Mouse (Mus musculus) cerebellum, adult 11-12 months (tissue): ENCODE data around the gene Mllt1.

ENCODE experiments used
- DNase-seq: peaks from one replicate; pipeline ENCODE4 v3.0.0; 2022

Gene Mllt1

DNA sequence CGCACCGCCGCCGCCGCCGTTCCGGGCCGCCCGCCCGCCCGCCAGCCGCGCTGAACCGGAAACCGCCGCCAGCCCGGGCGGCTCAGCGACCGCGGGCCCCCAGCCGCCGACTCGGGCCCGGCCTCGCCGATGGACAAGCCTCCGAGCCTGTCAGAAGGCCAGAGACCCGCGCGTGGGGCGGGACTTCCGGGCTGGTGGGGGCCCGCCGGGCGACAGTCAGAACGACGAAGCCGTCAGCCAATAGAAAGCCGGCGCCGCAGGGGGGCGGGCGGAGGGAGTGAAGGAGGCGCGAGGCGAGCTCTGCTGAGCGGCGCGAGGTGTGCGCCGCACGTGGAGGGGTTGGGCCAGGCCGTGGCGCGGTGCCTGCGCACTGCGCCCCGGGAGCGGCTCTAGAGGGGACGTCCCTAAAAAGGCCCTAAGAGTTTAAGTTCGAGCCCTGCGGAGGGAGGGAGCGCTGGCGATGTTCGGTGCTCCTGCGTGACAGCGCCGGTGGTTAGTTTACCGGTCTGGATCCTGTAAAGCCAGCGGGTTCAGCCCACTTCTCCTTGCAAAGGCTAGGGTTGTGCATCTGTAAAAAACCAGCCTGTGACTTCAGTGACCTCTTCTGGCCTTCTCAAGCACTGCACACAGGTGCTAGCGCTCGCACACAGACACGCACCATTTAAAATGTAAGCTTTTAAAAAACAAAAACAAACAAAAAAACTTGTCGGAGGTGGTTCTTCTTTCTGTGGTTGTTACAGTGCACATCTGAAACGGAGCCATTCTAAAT, at the start of gene Mllt1:
TSS of gene Mllt1 (minus strand) at position 53 of the 769 bp plus-strand sequence.
- peak; percentile 98 for DNase-seq

DNA sequence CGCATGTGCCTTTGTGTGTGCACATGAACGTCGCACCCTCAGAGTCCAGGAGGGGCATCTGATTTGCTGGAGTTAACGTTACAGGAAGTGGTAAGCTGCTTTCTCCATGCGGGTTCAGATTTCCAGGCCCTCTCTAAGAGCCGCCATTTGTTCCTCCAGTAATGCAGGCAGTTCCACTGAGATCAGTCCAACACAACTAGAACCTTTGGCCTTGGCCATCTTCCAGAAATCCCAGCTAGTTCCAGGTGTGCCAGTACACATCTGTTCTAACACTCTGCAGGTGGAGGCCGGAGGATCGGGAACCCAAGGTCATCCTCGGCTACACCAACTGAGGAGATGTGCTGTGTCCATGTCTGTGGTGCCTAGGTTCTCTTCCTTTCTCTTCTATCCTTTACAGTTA, 49.7 kb upstream of the Mllt1 start:
- peak; percentile 17 for DNase-seq

DNA sequence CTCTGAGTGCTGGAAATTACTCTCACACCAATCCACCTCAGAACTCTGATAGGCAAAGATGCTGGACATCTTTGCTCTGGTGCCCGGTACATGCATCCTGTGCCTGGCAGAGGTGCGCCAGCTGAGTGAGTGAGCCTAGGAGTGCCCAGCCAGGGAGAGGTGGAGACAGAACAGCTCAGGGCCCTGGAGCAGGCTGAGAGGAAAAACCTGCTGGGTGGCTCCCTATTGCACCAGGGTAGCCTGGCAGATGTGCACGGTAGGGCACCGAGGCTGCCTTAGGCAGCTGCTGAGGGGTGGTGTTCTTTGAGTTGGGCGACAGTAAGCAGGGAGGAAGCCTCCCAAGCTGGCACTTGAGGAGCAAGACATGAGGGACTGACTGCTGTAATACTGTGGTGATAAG, 46.8 kb upstream of the Mllt1 start, which contains the start of gene Acer1:
TSS of gene Acer1 (minus strand) at position 114 of the 400 bp plus-strand sequence.
- DNase-seq: no peak

DNA sequence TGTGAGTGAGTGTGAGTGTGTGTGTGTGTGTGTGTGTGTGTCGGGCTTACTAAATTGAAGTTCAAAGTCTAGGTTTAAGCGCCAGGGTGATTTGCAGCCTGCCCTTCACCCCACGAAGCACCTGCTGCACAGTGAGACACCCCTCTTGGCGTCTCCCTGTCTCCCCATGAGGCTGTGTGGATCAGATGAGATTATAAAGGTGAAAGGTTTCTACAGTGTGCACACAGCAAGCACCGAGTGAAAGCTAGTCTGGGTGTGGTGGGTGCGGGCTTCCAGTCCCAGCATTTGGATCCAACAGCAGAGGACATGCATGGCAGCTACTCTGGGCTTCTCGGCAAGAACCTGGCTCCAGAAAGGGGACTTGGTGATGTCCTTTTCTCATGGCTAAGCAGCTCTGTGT, 45.8 kb upstream of the Mllt1 start:
- DNase-seq: no peak

DNA sequence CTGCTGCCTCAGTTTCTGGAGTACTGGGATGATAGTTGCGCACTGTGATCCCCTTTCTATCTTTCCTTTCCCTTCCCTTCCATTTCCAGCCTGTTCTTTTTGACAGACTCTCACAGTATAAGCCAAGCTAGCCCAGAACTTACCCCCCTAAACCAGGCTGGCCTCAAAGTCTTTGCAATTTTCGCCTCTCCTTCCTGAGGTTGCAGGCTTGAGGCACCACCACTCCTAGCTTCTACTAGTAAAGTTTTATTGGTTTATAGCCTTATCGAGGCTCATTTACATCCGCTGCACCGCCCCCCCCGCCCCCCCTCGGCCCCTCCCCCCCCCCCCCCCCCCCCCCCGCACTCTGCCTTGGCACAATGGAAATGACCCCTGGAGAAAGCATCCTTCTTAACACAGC, 44.3 kb upstream of the Mllt1 start:
- no peak for DNase-seq

DNA sequence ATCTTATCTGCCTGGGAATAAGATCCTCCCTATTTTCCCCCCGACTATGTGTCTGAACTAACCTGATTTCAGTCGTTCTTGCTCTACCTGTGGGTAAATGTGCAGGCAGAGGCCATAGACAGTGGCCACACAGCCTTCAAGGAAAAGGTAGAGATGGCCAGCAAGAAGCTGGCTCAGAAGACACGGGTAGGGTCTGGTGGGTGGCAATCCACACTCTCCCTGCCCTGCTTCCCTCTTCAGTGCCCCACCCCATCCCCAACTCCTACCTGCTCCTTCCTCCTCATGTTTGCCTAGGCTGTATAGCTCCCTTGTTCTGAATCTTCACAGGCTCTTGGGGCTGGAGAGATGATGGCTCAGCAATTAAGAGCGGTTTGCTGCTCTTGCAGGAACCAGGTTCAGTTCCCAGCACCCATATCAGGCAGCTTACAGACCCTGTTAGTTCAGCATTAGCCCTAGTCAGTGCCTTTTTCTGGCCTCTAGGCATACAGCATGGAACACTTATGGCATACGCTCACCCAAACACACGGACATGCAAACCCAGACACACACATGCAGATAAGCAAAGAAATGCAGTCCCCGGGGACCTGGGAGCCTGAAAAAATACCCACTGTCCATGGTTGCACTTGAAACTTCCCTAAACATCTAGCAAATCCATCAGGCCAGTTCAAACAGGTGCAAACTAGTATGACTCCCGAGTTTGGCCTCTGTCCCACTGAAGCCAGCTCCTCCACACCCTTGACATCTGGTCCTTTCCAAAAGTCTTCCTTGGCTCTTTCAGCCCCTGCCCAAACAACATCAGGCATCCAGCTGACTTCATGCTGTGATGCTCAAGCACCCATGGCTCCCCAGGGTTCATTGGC, 41.5 kb upstream of the Mllt1 start:
- no peak for DNase-seq

DNA sequence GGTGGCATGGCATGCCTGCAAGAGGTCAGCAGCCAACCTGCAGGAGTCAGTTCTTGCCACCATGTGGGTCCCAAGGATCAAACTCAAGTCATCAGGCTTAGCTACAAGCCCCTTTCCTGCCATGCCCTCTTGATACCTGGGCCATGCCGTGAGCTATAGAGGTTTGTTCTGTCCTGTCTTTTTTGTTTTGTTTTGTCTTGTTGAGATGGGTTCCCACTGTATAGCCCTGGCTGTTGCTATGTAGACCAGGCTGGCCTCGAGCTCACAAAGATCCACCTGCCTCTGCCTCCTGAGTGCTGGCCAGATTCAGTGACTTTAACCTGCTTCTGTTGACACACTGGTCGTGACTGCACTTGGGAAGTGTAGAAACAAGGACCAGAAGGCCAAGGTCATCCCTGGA, 40.2 kb upstream of the Mllt1 start:
- DNase-seq: no peak

DNA sequence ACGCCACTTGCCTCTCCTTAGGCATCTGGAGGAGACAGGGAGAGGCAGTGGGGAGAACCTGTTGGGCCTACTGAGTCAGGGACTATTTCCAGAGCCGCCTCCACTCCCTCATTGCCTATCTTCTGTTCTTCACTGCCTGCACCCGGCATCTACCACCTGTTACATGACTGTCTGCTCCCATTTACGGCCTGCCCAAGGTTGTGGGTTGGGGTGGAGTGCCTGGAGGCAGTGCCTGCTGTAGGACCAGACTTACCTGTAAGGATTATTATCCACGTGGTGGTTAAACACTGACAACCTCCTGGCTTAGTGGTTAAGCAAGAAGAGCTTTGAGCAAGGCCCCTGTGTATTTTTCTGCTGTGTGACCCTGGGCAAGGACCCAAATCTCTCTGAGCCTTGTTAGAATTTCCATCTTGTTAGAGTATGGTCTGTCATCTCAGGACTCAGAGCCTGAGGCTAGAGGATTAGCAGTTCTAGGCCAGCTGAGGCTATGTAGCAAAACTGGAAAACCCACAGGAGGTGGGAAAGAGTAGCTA, 39.6 kb upstream of the Mllt1 start:
- DNase-seq: no peak

DNA sequence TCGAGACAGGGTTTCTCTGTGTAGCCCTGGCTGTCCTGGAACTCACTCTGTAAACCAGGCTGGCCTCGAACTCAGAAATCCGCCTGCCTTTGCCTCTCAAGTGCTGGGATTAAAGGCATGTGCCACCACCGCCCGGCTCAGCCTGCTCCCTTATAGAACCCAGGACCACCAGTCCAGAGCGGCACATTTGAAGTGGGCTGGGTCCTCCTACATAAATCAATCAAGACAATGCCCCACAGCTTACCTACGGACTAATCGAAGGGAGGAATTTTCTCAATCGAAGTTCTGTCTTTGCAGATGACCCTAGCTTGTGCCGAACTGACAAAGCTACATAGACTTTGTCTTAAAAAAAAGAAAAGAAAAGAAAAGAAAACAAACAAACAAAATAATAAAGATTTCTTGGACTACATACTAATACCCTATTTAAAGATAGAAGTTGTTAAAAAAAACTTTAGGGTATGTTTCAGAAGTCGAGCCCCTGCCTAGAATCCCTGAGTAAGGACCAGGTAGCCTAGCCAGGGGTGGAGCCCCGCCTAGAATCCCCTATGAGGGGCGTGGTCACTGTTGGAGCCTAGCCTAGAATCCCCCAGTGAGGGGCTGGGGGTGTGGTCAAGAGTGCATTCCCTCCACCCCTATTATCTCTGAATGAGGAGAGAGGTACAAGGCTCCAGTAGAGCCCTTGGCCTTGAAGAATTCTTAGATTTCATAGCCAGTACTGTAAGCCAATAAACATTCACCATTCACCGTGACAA, 38.9 kb upstream of the Mllt1 start:
- DNase-seq: no peak

DNA sequence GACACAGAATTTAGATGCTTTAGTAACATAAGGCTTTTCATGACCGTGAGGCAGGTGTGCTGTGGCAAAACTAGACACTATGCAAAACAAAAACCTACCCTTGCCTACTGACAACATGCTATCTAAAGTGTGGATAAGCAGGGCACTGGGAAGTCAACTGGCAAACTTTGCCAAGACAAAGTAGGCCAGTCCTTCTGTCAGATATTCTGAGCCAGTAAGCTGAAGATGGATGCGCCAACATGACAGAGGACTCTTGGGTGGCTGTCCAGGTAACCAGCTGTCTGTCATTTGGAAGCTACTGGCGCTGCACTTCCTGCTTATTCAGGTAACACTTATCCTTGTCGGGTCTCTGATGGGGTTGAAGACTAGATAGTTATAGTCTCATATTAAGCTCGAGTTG, 34.9 kb upstream of the Mllt1 start:
- DNase-seq: no peak

DNA sequence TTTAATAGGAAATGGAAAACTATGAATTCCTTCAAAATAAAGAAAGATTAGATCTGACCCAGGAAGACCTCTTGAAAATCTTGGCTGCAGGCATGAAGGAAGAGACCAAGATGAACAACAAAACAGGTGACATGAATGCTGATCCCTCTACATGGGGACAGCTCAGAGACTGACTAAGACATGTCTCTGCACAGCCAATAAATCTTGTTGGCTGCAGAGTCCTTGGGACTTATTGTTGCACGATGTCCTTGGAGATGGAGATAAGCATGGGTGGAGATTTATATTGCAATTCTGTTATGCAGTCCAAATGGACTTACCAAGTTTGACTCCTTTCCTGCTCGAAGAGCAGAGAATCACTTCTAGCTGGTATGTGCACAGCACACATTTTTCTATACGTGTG, 34.1 kb upstream of the Mllt1 start:
- no peak for DNase-seq

DNA sequence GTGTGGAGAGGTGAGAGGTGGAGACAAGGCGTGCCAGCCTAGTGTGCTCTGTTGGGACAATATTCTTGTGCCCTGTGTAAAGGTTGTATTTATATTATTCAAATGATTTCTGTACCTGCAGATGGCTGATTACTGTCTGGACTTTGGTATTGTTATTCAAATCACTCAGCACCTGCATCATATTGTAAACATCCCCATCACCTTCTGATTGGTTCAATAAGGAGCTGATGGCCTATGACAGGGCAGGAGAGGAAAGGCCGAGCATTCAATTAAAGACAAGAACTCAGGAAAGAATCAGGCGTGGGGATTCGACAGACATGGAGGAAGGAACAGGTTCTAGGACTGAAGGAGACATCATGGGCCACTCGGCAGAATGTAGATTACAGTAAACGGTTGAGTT, 28.4 kb upstream of the Mllt1 start:
- DNase-seq: no peak

DNA sequence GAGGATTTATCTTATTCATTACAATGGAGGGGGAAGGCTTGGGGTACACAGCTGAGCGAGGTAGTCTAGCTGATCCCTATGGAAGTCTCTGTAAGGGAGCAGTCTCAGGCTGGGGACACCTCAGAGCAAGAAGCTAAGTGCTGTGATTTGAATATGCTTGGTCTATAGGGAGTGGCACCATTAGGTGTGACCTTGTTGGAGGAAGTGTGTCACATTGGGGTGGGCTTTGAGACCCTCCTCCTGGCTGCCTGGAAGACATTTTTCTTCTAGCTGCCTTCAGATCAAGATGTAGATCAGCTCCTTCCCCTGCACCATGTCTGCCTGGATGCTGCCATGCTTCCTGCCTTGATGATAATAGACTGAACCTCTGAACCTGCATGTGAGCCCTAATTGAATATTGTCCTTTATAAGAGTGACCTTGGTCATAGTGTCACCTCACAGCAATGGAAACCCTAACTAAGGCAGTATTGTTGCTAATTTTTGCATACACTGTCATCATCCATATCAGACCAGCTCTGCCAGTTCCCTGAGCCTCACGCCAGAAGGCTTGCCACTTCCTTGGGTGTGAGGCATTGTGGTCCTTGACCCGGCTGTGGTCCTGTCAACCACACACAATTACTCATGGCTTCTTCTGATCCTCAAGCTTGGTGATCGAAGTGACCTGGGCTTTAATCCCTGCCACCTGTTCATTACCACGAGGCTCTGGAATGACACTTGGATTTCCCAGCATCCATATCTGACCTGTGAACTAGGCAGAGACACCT, 27.6 kb upstream of the Mllt1 start:
- DNase-seq: no peak

DNA sequence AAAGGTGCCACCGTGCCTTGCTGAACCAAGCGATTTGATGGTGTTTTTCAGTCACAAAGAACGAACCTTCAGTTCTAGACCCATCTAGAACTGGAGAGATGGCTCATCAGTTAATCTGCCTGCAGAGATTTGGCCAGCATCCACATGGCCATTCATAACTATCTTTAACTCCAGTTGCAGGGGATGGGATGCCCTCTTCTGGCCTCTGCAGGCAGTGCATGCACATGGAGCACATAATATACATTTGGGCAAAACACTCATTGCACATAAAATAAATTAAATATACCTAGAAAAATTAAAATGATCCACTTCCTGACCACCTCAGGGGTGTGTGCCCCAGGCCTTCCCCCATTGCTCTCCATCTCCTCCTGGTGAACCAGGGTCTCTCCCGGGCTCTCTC, 26.7 kb upstream of the Mllt1 start:
- no peak for DNase-seq

DNA sequence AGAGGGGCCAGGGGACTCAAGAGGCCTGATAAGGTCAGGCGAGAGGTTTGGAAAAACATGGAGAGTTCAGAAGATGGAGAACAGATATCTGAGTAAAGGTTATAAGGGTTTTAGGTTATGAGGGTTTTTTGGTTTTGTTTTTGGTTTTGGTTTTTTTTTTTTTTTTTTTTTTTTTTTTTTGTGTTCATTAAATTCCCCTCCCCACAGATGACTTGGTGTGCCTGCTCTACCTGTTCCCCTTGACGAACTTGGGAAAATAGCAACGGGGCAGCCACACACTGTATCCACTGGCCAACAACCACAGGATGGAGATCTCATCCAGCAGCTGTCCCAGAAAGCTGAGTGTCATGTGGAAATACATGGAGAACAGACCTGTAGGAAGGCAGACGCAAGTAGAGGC, 23.5 kb upstream of the Mllt1 start:
- no peak for DNase-seq

DNA sequence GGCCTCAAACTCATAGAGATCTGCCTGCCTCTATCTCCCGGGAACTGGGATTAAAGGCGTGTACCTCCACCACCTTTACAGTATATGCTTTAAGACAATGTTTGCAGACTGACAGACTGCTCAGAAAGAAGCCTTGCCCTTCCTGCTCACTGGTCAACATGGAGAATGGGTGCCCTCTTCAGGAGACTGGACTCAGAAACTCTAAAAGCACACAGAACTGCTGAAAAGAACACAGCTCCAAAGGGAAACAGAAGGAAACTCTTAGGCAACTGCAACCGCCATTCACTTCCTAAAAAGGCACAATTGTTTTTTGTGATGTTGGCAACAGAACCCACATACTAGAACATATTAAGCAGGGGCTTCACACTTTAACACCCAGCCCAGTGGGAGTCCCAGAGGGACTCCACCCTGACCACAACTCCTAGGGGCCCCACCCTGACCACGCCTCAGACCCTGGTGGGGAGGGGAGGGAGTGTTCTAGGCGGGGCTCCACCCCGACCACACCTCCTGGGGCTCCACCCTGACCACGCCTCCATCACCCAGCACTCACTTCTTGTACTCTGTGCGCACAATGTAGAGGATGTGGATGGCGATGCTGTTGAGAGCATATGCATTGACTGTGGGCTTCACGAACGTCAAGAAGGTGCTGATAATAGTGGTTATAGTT, 22.7 kb upstream of the Mllt1 start:
- DNase-seq: no peak

DNA sequence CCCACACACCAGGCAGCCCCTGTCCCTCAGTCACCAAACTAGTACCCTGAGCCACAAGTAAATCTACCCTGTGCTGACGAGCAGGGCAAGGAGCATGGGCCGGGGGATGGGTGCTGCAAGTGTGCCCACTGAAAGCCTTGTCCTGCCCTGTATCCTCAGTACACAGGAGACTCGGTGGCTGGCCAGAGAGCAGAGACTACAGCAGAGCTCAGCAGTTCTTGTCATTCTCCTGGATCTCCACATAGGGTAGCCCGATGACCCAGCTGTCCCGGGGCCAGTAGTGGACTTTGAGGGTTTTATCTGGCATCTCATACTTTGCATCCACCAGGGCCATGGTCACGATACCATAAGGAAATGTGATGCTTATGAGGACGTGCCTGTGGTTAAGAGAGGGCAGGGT, 19.7 kb upstream of the Mllt1 start:
- DNase-seq: no peak

DNA sequence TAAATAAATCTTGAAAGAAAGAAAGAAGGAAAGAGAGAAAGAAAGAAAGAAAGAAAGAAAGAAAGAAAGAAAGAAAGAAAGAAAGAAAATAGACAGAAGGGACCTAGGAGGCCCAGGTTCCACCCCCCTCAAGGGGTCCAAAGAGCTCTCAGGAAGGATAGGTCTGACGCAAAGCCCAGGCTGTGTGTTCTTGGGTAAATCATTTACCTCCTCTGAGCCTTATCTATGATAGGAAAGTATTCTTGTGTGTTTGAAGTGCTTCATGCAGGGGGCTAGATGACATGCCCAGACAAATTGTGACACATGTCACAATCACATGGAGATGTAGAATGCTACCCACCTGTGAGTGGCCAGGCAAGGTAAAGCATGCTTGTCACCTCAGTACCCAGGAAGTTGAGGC, 17.4 kb upstream of the Mllt1 start:
- DNase-seq: no peak

DNA sequence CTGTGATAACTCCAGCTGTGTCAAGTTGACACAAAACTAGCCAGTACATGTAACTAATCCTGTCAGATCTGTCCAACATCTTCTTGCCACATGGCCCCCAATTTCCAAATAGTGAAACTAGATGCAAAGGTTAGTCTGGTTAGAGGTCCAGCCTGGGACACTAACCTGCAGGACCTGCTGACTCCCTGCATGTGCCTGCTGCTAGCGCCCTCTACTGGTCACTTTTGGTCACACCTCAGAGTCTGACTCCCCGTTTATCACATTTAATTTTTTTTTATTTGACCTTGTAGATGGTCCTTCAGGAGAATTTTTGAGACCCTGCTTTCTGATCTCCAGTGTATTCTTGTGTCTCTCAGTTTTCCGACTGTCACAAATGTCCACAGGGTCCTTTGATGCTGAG, 15.7 kb upstream of the Mllt1 start:
- DNase-seq: peak; percentile 31

DNA sequence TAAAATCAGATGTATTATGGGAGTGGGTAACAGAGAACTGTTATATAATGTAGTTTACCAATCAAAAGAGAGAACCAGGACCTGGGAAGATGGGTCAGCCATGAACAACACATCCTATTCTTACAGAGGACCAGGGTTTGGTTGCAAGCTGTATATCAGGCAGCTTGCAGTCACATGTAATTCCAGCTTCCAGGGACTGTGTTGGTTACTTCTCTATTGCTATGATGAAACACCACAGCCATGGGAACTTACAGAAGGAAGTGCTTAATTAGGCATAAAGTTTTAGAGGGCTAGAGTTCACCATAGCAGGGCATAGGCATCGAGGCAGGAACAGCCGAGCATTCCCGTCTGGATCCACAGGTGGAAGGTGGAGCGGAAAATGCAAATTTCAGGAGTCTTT, 3.5 kb upstream of the Mllt1 start:
- no peak for DNase-seq

DNA sequence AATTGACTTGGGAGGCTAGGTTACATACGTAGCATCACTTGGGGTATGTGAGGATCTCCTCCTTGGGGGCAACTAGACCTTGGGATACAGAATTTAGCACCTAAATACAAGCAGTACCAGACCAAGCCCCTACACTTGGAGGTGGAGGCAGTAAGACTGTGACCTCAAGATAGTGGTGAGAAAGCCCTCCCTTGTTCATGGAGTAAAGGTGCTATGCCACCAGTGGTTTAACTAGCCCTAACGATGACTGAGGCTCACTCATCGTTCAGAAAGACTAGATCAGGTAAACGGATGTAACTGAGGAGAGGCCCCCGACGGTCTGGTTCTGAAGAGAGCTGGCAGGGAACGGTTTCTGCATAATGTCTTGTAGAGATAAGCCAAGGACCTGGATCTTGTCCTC, 1.5 kb upstream of the Mllt1 start:
- DNase-seq: no peak
